Mouse (Mus musculus) thymus, adult 2 months (tissue): ENCODE results near the gene Dhx16.

ENCODE experiments used
- CTCF ChIP-seq: fragments of 200-500 bp; IDR thresholded peaks from 2 replicates; pipeline ENCODE4 v1.5.1; 2012; ENCODE audit warnings: mild to moderate bottlenecking, control low read depth, low read length, moderate library complexity, borderline replicate concordance; ENCODE audit not compliant: control insufficient read depth, poor library complexity, insufficient read depth; ENCODE audit errors: extremely low read depth
- POLR2A ChIP-seq: fragments of 200-500 bp; IDR thresholded peaks from 2 replicates; pipeline ENCODE4 v1.6.1; 2012; ENCODE audit warnings: mild to moderate bottlenecking, low read length, control low read depth, moderate library complexity; ENCODE audit not compliant: control insufficient read depth, poor library complexity, insufficient read depth; ENCODE audit errors: extremely low read depth

DNA sequence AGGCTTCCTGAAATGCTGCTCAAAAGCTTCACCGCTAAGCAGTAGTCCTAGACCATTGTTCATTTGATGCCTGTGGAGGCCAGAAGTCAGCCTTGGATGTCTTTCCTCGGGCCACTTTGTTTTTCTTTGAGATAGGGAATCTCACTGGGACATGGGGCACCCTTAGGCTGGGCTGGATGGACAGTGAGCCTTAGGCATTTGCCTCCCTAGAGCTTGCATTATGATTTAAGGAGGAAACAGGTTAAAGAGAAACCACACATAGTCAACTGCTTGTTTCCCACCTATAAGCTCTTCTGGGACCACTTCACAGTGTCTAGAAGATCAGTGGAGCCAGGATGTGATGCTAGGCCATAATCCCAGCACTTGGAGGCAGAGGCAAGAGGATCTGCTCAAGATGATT is 19.8 kb upstream of the Dhx16 start:
- TF ChIP-seq CTCF (no peak), POLR2A (no peak)
